Mouse (Mus musculus) cortical plate, adult 2 months (tissue): ENCODE measurements around the gene Cyp8b1.

Experiments
- CTCF ChIP-seq: fragments of 200-500 bp; IDR thresholded peaks from 2 replicates; pipeline ENCODE4 v1.5.1; 2011; ENCODE audit warnings: mild to moderate bottlenecking, control low read depth, low read length; ENCODE audit not compliant: insufficient read depth; ENCODE audit errors: extremely low read depth
- POLR2A ChIP-seq: fragments of 200-500 bp; IDR thresholded peaks from 2 replicates; pipeline ENCODE4 v1.6.1; 2011; ENCODE audit warnings: mild to moderate bottlenecking, low read length, control low read depth; ENCODE audit not compliant: insufficient read depth; ENCODE audit errors: extremely low read depth

DNA sequence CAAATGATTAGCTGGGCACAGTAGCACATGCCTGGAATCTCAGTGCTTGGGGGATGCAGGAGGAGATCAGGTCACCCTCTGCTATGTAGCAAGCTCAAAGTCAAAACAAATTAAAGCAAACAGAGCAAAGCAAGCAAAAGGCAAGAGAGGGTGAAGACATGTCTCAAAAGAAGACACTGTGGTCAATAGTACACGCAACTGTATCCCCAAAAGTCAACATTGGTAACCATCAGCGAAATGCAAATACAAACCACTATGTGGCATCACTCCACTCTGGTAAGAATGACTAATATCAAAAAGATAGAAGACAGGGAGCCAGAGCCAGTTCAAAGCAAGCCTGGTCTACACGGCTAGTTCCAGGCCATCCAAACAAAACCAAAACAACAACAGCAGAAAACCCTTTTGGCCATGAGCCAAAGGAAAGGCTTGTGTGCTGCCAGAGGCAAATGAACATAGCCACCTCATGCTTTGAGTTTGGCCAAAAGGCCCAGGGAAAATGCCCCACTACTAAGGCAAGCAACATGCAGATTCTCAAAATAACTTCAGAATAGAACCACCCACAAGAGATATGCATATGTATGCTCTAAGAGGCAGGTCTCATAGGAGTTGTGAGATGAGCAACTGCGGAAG lies 10.4 kb downstream of the Cyp8b1 start:
- TF ChIP-seq CTCF (no peak), POLR2A (no peak)
